9 mouse cellular contexts compared by ENCODE assay signal in the genomic region with DNA sequence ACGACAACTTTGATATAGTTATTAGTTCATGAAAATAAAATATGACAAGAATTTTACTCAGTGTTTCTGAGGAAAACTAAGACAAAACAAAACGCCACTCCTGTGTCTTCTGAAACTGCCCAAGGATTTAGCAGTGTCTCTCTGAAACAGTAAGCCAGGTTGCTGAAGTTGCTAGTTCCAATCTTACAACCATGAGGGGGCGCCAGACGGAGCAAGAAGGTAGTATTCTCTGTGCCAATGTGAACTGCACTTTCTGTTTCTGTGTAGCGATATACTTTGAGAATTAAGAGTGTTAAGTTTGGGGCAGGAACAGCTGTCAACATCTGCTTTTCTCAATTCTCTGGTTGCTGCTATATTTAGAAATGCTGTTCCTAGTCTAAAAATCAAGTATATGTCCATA.
DNase-seq lines count a peak whose midpoint lies in the region; ATAC-seq and TF ChIP-seq lines count a peak whose summit lies in the region.
"Had no signal": no experiment of that assay in that cellular context is flagged by ENCODE, and none has a peak within 500 bp of the region (broad histone marks: within the 10 kb centered on the region; RNA-seq: fewer than 3 reads in every experiment).

No protein-coding gene starts in this region.

- ATAC-seq in frontal cortex, adult (ENCODE audit: low TSS enrichment), result peak; percentile 65; the same call in 1 of the 2 replicates

- WGBS in lung, adult 2 months, result 46% methylated on average over 5 of the region's 5 CpGs

- DNase-seq in gastrocnemius, adult 18-20 months (ENCODE audit: low spot score), result peak; percentile 32
- DNase-seq in gastrocnemius, postnatal 25 days, result no peak
- peak; percentile 65 to 70 for DNase-seq in B cell, adult 2 months
- peak; percentile 19 for DNase-seq in c-Kit-positive CD71-positive TER-119-negative erythroid progenitor cells, embryonic 14.5 days (ENCODE audit: low read depth)
- no peak for DNase-seq in lung, adult 2 months
- peak; percentile 79 for DNase-seq in right cerebral cortex, postnatal 14 days
- DNase-seq in urinary bladder, postnatal 14 days (ENCODE audit: low spot score), result no peak

- no peaks in the 10 kb centered on the region for H3K4me1 ChIP-seq in lung, adult 2 months (ENCODE audit: control insufficient read depth, insufficient read depth, low read length)
- H3K4me1 ChIP-seq: heart, embryonic 15.5 days had no signal

- no peak for TF ChIP-seq POLR2A in lung, adult 2 months (IDR thresholded peaks at IDR 0.05; ENCODE audit: borderline replicate concordance, extremely low read depth, low read depth, low read length)

- TF ChIP-seq CTCF in lung, adult 2 months (IDR thresholded peaks at IDR 0.05; ENCODE audit: insufficient read depth, low read length), result peak; percentile 29; the same call in 1 of the 2 replicates

- no peak overlapping the region for H3K4me3 ChIP-seq in lung, adult 2 months (replicated peaks; ENCODE audit: extremely low read depth, low read depth, low read length)
- H3K4me3 ChIP-seq: heart, embryonic 15.5 days had no signal

Comparison
In these comparisons a context has a peak if more than half of its experiments do, and no peak if none do; other contexts are left out.
1. DNase-seq: peak in gastrocnemius, adult 18-20 months (single experiment), B cell, adult 2 months (2 of 2), c-Kit-positive CD71-positive TER-119-negative erythroid progenitor cells, embryonic 14.5 days (single experiment) and right cerebral cortex, postnatal 14 days (single experiment); none in gastrocnemius, postnatal 25 days (single experiment), lung, adult 2 months (single experiment) and urinary bladder, postnatal 14 days (single experiment).